Mouse (Mus musculus) T-cell, adult 2 months (primary cell): ENCODE results near the gene AC109138.7.

Experiments
- DNase-seq: peaks from one replicate; pipeline ENCODE4 v3.0.0; 2022; ENCODE audit warnings: low spot score

Gene AC109138.7

DNA sequence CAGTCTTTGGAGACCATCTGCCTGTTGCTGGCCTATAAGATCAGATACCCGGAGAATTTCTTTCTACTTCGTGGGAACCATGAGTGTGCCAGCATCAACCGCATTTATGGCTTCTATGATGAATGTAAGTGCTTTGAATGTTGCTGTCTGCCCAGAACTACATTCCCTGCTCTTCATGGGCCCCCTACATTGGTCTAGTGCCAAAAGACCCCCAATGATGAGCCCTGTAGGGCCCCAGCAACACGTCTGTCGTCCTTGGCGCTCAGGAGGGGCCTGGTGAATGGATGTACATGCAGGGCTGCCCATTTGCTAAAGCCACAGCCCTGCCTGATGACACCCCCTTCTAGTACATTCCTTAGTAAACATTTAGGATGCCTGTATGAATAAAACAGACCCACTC lies 21.0 kb upstream of the AC109138.7 start:
- no peak for DNase-seq

DNA sequence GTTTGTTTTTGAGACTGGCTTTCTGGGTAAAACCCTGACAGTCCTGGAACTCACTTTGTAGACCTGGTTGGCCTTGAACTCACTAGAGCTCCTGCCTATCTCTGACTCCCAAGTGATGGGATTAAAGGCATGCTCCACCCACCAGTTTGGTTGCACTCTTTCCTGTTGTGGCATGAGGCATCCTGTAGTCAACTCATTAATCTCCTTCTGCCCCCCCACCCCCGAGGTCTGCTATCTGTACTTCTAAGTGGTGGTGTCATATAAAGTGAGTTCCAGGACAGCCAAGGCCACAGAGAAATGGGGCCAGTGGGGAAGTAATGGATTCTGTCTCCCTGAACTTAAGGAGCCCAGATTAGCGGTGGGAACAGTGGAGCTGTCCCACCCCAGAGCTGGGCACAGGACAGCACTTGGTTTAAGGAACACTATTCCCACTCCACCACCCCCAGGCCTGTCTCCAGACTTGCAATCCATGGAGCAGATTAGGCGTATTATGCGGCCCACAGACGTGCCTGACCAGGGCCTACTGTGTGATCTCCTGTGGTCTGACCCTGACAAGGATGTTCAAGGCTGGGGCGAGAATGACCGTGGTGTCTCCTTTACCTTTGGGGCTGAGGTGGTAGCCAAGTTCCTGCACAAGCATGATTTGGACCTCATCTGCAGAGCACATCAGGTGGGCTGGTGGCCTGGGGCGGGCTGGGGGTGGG lies 20.0 kb upstream of the AC109138.7 start:
- DNase-seq = no peak

DNA sequence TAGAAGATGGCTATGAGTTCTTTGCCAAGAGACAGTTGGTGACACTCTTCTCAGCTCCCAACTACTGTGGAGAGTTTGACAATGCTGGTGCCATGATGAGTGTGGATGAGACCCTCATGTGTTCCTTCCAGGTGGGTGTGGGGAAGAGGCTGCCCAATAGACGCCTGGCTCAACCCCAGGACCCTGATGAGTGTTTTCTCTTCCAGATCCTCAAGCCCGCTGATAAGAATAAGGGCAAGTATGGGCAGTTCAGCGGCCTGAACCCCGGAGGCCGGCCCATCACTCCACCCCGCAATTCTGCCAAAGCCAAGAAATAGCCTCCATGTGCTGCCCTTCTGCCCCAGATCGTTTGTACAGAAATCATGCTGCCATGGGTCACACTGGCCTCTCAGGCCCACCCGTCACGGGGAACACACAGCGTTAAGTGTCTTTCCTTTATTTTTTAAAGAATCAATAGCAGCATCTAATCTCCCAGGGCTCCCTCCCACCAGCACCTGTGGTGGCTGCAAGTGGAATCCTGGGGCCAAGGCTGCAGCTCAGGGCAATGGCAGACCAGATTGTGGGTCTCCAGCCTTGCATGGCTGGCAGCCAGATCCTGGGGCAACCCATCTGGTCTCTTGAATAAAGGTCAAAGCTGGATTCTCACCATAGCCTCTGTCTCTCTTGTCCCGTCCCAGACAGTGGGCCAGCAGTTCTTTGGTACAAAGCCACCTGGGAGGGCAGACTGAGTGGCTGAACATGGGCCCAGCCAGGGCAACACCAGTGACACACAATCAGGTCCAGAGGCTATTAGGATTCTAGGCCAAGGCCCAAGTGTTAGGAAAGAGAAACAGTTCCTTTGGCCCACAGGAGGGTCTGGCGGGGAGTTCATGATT lies 19.1 kb upstream of the AC109138.7 start:
- no peak for DNase-seq

DNA sequence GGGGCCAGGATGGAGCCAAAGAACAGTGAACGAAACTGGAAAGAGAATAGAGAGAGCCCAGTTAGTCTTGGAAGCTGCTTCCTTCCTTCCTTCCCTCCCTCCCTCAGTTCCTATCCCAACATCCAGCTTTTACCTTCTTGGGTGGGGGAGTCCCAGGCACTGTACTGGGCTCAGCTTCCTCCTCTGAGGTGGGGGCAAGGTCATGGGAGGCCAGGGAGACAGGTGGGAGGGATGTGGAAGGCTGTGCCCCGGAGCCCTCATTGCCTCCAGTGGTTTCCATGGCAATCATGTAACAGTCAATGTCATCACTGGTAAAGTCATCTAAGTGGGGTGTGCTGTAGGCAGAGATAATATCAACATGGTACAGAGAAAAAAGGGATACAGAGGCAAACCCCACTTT lies 18.1 kb upstream of the AC109138.7 start:
- DNase-seq = no peak

DNA sequence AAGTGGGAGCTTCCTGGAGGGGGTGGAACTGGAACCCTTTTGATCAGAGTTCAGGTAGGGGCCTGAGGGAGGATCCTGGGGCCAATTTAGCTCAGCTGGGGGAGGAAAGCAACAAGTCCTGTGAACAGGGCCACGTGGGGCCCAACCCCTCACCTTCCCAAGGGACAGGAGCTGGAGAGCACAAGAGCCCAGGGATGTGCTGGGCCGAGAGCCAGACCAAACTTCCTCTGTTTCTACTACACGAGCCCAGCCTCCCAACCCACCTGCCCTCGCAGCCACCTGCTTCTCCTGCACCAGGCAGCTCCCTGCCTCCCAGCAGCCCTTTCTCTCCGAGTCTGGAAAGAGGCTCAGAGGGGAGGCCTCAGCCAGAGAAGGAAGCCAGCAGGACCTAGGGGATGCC lies 17.6 kb upstream of the AC109138.7 start:
- DNase-seq = no peak

DNA sequence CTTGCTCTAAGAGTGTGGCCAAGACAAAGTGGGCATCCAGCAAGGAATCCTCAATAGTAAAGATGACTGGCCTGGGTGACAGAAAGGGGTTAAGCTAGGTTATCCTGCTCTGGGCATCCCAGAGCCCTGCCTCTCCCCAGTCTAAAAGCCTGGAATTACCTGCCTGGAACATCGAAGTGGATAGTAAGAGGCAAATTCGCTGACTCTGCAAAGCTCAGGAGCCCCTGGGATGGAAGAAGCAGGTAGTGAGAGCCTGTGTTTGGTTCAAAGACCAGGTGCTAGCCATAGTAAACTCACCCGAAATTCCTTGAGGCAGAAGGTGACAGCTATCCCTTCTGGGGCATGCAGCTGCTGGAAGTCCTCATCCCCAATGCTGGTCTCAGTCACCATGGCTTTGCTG lies 17.0 kb upstream of the AC109138.7 start:
- no peak for DNase-seq

DNA sequence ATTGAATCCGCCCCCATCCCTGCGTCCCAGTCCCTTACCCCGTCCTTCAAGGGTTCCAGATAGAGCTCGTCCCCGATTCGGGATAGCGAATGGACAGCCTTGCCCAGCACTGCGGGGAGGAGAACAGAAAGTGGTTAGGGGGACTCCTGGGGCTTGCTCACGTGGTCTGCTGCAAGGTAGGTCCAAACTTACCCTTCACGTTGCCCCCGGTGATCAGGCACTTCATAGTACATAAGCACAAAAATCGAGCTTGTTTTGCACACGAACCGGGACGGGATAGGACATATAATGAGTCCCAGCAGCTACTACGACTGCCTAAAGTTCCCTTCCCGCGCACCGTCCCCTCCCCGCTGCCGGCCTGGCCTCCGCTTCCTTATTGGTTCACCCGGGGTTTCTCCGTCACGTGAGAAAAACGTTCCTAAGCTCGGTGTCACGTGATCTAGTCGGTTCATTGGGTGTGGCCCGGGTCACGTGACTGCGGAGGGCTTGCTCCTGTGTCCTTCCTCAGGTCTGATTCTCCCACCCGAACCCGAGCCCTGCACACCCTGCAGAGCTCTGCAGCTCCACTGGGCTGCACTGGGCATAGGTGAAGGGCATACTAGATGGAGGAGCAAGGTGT lies 12.8 kb upstream of the AC109138.7 start, which contains the start of gene Rad9a:
Gene Rad9a, minus strand, starts transcription at position 372 of the 619 bp plus-strand sequence.
- DNase-seq = peak; percentile 90

DNA sequence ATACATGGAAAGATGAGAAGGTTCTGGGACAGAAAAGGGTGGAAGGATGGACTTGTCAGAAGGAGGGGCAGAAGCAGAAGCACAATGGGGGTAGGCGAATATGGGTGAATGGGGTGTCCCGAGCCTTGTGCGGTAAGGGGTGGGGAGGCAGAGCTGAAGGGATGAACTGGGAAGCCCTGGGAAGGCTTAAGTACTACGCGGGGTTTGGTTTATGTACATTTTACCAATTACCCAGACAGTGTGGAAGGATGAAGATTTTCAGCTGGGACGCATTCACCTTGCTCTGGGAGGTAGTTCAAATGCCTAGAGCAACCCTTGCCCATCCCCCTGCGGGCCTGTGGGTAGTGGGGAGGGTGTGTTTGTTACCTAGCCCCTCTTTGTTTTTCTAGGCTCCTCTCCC lies 12.0 kb upstream of the AC109138.7 start:
- no peak for DNase-seq

DNA sequence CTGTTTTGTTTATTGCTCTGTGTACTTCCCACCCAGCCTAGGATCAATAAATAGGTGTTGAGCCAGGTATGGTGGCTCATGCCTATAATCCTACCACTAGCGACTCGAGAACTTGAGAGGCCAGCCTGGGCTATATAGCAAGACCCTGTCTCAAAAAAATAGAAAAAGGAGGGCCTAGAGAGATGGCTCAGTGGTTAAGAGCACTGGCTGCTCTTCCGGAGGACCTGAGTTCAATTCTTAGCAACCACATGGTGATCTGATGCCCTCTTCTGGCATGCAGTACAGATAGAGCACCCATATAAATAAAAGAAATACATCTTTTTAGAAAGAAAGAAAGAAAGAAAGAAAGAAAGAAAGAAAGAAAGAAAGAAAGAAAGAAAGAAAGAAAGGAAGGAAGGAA lies 11.0 kb upstream of the AC109138.7 start:
- DNase-seq = peak; percentile 50

DNA sequence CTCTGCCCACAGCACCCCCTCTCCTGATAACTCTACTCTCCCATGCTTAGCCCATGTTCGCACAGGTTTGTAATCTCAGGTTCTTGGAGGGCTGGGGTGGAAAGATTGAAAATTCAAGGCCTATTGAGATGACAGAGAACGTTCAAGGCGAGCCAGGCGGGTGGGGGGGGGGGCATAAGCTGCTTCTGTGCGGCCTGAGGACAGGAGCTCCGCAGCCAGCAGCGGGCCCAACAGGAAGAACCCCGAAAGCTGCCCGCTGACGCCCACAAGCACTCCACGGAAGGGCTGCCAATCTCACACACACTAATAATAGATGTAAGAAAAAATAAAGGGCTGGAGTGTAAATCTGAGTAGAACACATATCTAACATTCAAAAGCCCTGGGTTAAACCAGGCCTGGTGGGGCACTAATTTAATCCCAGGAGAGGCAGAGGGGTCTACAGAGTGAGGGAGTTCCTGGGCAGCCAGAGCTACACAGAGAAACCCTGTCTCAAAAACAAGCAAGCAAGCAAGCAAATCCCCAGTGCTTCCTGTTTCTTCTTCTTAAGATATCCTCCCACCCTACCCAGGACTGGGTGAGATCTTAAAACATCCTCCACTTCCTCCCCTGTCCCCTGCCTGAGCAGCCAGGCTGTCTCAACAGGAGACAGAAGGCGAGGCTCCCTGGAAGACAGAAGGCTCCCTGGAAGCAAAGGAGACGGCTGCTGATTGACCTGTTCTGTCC lies 10.4 kb upstream of the AC109138.7 start:
- DNase-seq = peak; percentile 64

DNA sequence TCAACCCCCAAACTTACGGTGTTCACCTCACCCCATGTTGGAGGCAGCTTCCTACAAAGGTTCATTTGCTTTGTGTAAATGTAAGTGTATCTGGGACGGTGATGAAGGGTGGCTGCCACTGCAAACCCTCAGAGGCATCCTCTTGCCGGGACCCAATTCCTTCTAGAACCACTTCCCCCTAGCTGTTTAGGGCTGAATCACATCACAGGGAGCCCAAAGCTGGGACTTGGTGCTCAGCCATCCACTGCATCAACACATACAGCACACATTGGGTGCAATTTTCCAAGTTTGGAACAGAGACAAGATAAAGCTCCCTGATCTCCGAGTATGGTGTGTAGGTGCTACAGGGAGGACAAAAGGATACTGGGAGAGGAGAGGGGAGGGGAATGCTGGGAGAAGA lies 9.3 kb upstream of the AC109138.7 start:
- peak; percentile 35 for DNase-seq

DNA sequence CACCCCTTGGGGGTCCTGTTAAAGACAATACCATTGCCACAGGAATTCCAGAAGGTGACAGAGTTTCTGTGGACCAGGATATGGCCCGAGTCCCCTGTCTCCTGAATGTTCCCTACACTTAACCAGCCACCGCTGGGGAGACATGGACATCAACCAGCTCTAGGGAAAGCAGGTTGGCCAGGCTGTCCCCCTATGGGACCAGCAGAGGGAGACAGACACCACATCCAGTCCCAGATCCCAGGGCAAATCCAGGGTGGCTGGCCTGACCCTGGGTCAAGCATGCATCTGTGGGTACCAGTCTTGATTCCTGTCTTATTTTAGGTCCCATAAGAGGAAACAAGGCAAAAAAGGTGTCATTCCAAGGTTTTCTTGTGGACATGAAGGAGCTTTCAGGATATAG lies 7.2 kb upstream of the AC109138.7 start:
- peak; percentile 59 for DNase-seq

DNA sequence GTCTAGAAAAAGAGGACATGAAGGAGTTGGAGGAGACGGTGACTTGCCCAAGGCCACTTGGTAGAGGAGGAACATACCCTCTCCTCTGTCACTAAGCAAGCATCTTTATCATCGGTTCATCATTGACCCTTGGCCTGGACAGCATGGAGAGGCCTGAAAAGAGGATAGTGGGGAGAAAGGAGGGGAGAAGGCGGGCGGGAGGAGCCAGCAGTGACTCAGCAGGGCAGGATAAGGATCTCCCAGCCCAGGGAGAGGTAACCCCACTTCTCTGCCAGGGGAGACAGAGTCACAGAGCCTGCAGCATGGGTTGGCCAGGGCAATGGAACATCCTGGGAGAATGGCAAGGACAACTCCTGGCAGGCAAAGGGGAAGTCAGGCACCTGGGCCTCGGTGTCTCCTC lies 5.6 kb upstream of the AC109138.7 start:
- DNase-seq = no peak

DNA sequence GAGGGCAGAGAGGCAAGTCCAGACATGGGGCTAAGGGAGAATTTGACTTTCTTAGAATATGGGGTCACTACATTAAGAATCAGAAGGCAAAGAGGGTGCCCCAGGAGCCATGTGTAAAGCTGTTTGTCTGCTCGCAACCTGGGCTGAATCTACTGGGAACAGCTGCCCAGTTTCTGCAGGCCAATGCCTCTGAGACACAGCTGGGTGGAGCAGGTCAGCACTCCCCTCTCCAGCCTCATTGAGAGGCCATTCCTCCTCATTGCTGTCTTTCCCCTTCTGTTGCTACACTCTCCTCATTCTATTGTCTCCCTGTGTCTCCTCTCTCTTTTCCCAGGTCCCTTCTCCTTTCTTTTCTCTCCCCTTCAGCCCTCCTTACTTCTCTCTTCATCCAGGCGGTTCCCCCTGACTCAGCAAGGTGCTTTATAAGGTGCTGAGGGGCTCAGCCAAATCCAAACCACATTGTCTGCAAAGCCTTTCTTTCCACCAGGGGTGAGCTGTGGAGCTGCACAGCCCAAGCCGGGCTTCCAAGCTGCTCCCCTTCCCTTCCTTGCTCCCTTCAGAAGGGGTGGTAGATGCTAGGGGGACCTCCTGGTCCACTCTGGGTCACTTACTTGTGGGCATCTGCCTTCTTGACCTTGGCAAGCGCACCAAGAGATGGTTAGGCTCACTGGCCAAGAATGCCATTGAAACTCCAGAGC lies 2.1 kb upstream of the AC109138.7 start:
- DNase-seq = no peak

DNA sequence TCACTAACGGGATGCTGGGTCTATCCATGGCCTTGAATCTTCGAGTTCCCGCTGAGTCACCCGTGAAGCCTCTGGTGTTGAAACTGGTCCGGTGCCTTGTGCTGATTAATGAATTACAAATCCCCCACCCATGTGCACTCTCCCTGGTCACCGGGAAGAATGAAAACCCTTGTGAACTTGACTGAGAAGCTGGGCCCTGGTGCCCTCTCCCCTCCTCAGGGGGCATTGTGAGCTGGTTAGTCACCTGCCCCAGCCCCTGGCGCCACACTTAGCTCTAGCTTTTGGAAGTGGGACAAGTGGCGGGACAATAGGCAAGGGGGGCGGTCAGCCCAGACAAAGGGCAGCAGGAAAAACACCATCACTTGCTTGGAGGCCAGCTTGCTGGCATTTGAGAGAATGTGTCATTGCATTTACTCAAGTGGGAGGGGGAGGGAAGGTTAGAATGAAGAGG lies 608 bp upstream of the AC109138.7 start:
- no peak for DNase-seq

DNA sequence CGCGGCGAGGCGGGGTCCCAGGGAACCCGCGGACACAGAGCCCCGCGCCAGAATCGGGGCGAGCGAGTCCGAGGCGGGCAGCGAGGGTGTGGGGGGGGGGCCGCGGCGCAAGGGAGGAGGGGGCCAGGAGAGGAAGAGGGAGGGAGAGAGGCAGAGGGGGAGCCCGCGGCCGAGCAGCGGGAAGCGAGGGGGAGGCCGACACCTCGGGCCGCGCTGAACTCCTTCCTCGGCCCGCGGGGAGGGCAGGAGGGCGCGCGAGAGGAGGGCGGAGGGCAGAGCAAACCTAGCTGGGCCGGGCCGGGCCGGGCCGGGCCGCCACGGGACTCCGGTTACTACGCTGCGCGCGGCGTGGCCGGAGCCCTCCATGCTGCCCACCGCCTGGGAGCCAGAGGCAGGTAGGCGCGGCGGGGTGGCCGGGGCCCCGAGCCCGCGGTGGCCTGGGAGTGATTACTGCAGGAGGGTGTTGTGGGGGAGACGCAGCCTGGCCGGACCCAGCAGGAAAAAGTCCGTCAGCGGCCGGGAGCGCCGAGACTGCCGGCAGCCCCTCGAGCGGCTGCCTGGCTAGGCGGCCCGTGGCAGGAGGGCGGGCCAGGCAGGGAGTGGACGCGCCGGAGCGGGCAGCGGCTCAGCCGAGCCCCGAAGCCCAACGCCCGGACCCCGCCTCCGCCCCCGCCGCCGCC lies 754 bp downstream of the AC109138.7 start:
- DNase-seq = peak; percentile 35

DNA sequence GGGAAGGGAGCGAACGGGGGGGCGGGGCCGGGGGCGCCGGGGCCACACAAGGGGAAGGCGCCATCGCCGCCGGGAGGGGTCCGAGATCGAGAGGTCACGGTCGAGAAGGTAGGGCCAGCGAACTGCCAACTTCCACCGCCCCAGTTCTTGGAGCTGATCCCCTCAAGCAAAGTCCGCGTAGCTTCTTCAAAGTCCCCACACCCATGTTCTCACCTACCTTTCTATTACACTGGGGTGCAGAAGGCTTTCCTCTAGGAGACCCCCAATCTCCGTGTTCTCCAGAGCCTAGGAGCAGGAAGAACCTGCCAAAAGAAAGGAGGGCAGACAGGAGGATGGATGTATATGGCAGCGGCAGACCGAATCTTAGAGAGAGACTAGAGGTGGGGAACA lies 1.3 kb downstream of the AC109138.7 start:
- no peak for DNase-seq

DNA sequence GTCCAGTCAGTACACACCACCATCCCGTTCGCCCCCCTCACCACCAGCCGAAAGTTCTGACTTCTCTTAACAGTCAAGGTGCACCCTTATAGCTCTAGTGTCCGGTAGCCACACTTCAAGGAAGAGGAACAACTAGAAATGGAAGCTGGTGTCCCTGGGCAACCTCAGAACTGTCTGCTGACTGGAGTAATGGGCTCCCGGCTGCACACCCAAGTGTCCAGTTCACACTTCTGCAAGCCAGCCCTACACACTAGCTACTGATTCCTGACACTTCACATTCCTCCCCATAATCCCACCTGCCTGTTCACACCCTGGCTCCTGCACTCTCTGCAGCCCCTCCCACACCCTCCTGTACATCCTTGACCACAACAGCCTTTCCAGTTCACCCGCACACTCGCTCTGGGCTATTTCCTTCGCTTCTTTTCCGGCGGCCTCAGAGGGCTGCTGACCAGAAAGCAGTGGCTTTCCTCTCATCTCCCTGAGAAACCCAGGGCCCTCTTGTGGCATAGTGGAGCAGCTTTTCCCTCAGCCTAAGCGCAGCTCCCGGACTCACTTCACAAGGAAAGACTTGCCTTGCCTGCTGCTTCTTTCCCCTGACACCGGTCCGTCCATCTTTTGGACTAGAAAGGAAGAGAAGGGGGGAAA lies 2.0 kb downstream of the AC109138.7 start:
- no peak for DNase-seq

DNA sequence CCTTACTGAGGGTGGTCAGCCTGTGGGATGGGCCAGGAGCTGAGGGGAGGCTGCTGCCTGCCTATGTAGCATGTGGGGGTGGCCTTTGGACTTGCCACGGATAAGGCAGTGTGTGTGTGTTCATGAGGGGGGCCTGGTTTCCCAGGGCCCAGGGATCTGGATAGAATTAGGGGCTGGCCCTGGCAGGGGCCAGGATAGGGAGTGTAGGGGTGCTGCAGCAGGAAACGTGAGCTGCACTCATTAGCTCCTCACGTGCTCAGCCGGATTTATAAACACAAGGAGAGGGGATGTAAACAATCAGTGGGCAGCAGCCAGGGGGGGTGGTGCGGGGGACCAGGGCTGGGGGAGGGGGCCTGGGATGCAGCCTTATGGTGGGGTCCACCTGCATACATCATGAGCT lies 3.0 kb downstream of the AC109138.7 start:
- no peak for DNase-seq

DNA sequence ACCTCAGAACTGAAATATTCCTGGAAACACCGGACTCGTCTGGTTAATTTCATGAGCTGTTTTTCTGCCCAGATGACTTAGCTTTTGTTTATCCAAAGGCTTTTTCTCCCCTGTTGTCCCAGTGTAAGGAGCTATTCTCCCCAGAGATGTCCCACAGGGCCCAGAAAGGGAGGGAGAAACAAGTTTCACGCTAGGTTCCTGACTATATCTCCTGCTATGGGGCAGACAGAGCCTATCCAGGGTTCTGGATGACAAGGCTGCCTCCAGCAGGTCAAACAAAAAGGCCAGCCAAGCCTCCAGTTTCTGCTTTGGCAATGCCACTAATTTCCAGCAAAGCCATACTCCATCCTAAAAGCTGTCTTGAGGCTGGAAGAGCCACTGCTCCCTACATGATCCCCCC lies 3.7 kb downstream of the AC109138.7 start:
- DNase-seq = no peak

DNA sequence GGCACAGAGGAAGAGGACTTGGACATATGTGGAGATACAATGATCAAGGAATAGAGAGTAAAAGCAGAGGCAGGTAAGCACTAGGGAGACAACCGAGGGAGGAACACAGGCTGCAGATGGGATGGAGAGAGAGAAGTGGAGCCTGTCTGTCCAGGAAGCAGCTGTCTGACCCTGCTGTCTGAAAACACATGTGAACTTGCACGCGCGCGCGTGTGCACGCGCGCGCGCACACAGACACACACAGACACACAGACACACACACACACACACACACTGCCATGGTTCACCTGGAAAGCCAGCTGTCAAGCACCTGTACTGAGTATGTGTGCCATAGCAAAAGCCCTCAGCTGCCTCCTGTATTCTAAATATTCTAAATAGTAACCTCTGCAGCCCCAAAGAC lies 4.1 kb downstream of the AC109138.7 start:
- DNase-seq = no peak
